ENCODE assay signal across 17 mouse cellular contexts in genomic region chr14:31402693-31403092, GRCm38 (mm10). TPM values are rescaled to one million over a fixed set of nuclear protein-coding genes. Genes with fewer than 3 reads are reported as not detected.
DNase-seq lines count a peak whose midpoint lies in the region; ATAC-seq and TF ChIP-seq lines count a peak whose summit lies in the region.
"Had no signal": no experiment of that assay in that cellular context is flagged by ENCODE, and none has a peak within 500 bp of the region (broad histone marks: within the 10 kb centered on the region; RNA-seq: fewer than 3 reads in every experiment).

No protein-coding gene starts in this region.

- peak overlapping the region; percentile 62; the same call in 1 of the 2 replicates for H3K27ac ChIP-seq in kidney, postnatal 0 days
- H3K27ac ChIP-seq in liver, embryonic 16.5 days (ENCODE audit: low read length), result peak overlapping the region; percentile 18
- H3K27ac ChIP-seq: limb, embryonic 10.5 days; lung, embryonic 15.5 days had no signal

- peaks cover 56% of the 10 kb centered on the region for H3K4me1 ChIP-seq in kidney, postnatal 0 days (replicated peaks; ENCODE audit: insufficient read depth, low read length)
- H3K4me1 ChIP-seq in liver, embryonic 16.5 days (ENCODE audit: control insufficient read depth, low read depth, low read length), result peaks cover 62% of the 10 kb centered on the region

- TF ChIP-seq CTCF in kidney, postnatal 0 days (IDR thresholded peaks at IDR 0.05; ENCODE audit: low read depth), result no peak

- peaks cover 7% of the 10 kb centered on the region; the same call in 1 of the 2 replicates for H3K36me3 ChIP-seq in kidney, postnatal 0 days (ENCODE audit: insufficient read depth, low read length)
- no peaks in the 10 kb centered on the region for H3K36me3 ChIP-seq in liver, embryonic 16.5 days (ENCODE audit: control insufficient read depth, insufficient read depth)
- H3K36me3 ChIP-seq: lung, embryonic 15.5 days had no signal

- no peaks in the 10 kb centered on the region for H3K27me3 ChIP-seq in kidney, postnatal 0 days (ENCODE audit: insufficient read depth, low read length)
- H3K27me3 ChIP-seq in liver, embryonic 16.5 days (ENCODE audit: control insufficient read depth, insufficient read depth, low read depth, low read length), result no peaks in the 10 kb centered on the region

- H3K4me3 ChIP-seq in kidney, postnatal 0 days (replicated peaks; ENCODE audit: low read depth, low read length), result no peak overlapping the region
- H3K4me3 ChIP-seq in liver, embryonic 16.5 days (ENCODE audit: low read depth, low read length), result no peak overlapping the region
- H3K4me3 ChIP-seq: limb, embryonic 10.5 days; lung, embryonic 15.5 days; myocyte had no signal

- WGBS in kidney, postnatal 0 days, result 77% methylated on average over 5 of the region's 5 CpGs
- WGBS in liver, embryonic 16.5 days (ENCODE audit: insufficient replicate concordance), result 29% methylated on average over 5 of the region's 5 CpGs

- intact Hi-C loops in gastrocnemius, postnatal 14 days (cut with DNase I; ENCODE audit: low total_unique reads), result no loop called here

- no peak overlapping the region for H3K9ac ChIP-seq in kidney, postnatal 0 days (ENCODE audit: low read depth, low read length)
- no peak overlapping the region for H3K9ac ChIP-seq in liver, embryonic 16.5 days (ENCODE audit: low read depth, low read length)
- H3K9ac ChIP-seq: lung, embryonic 15.5 days had no signal

- no peaks in the 10 kb centered on the region for H3K9me3 ChIP-seq in kidney, postnatal 0 days (replicated peaks; ENCODE audit: low read length)
- H3K9me3 ChIP-seq in liver, embryonic 16.5 days (replicated peaks; ENCODE audit: control insufficient read depth, low read length), result no peaks in the 10 kb centered on the region
- H3K9me3 ChIP-seq: limb, embryonic 10.5 days; lung, embryonic 15.5 days had no signal

- ATAC-seq in kidney, postnatal 0 days (replicated peaks; ENCODE audit: low FRiP score, low read depth), result no peak
- no peak for ATAC-seq in liver, embryonic 16.5 days (ENCODE audit: low read depth)
- ATAC-seq: hindbrain, embryonic 16.5 days had no signal

- H3K4me2 ChIP-seq in kidney, postnatal 0 days (ENCODE audit: low read length), result no peak overlapping the region
- H3K4me2 ChIP-seq in liver, embryonic 16.5 days (ENCODE audit: low read depth, low read length), result no peak overlapping the region
- H3K4me2 ChIP-seq: lung, embryonic 15.5 days had no signal

- DNase-seq in kidney, postnatal 0 days (ENCODE audit: low spot score), result no peak
- DNase-seq in kidney, adult 9 months, result no peak
- DNase-seq in B cell, adult 2 months, result peak; percentile 59
- peak; percentile 19 for DNase-seq in MEL-GATA-1-ER (ENCODE audit: extremely low read depth, low read depth)
- no peak for DNase-seq in retina, postnatal 1 day
- DNase-seq in gastrocnemius, postnatal 14 days, result no peak
- DNase-seq: adrenal gland, postnatal 25 days; cerebellum, adult 11-12 months; heart, adult 11 months; kidney, adult 8-10 months; layer of hippocampus, adult 9-11 months; thymus, postnatal 25 days had no signal

RNA-seq across cellular contexts. Expression of gene Sh3bp5, which starts 33.2 kb away (rescaled TPM):
- 45.2 and 46.8 TPM in 2 replicates for polyA plus RNA-seq in kidney, postnatal 0 days (2015; fragmentation: Nextera tagmentation; extraction: Ambion mirVana)
- 19.3 and 22.1 TPM in 2 replicates for polyA plus RNA-seq in liver, embryonic 16.5 days (2015; fragmentation: Nextera tagmentation; extraction: Ambion mirVana)
- total RNA-seq in gastrocnemius, postnatal 14 days (2021), result 10 to 100 TPM; 50.8 to 56.6 TPM

Comparison
In these comparisons a context has a peak if more than half of its experiments do, and no peak if none do; other contexts are left out.
1. DNase-seq: peak in B cell, adult 2 months (2 of 2) and MEL-GATA-1-ER (single experiment); none in kidney, postnatal 0 days (single experiment), kidney, adult 9 months (single experiment), retina, postnatal 1 day (single experiment) and gastrocnemius, postnatal 14 days (single experiment).